Mouse (Mus musculus) neural tube, embryonic 10.5 days (tissue): ENCODE measurements around the gene Lyrm4.
A peak's percentile ranks its signal among the peaks of the same experiment; 100 is the strongest.

ENCODE experiments used
- DNase-seq: peaks from one replicate; pipeline ENCODE4 v3.0.0-alpha.2; 2017; ENCODE audit warnings: low spot score; ENCODE audit errors: extremely low spot score

Lyrm4 gene

GRCm38 (mm10) chr13:36105591-36105990 lies 11.7 kb downstream of the Lyrm4 start:
- no peak for DNase-seq

DNA sequence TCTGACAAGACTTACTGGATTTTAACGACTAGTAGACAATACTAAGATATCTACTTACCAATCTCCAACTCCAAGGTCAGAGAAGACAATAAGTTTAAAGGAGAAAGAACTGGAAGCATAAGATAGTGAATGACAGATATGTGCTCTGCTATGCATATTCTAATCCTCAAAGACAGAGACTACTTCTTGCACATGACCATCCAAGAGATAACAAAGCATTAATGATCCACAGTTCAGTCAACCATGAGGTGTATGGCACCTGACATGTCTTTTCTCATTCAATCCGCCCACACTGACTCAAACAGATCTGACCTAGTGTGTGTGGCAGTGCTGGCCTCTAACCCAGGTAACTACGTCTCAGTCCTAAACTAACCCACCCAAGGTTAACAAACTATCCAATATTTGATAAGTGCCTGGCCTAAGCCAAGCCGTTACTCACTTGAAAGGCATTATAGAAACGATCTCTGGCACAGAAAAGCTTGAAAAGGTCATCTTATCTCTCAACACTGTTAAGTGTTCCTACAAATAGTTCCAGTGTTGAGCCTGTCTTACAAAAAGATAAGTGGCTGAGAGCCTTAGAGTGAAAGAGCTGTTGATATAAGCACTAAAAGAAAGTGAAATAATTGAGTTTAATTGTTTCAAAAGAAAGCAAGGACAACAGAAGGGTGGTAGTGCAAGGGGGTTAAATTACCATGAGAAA lies 20.5 kb downstream of the Lyrm4 start:
- no peak for DNase-seq

GRCm38 (mm10) chr13:36088168-36088567 lies 29.2 kb downstream of the Lyrm4 start:
- DNase-seq: no peak

GRCm38 (mm10) chr13:36087427-36087826 lies 29.9 kb downstream of the Lyrm4 start:
- no peak for DNase-seq

GRCm38 (mm10) chr13:36086608-36087391 lies 30.5 kb downstream of the Lyrm4 start:
- DNase-seq: no peak

- no peak for DNase-seq
Measured at GRCm38 (mm10) chr13:36085971-36086370, 31.4 kb downstream of the Lyrm4 start.

GRCm38 (mm10) chr13:36084701-36085100 lies 32.6 kb downstream of the Lyrm4 start:
- DNase-seq: no peak

DNA sequence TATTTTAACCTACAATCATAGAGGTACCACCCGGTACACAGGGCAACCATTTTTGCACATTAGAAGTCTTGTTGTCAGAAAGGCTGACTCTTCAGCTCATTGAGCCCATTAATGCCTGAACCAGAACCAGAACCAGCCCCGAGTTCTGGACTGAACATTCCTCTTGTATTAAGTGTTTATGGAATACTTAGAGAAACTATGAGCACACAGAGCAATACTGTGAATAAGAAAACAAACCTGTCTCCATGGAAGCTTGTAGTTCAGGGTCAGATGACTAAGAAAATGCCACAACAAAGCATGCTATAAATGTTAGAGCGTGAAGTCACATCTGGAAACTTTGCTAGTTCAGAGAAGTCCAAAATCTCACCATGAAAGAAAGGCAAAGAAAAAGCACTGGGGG lies 35.7 kb downstream of the Lyrm4 start:
- no peak for DNase-seq

DNA sequence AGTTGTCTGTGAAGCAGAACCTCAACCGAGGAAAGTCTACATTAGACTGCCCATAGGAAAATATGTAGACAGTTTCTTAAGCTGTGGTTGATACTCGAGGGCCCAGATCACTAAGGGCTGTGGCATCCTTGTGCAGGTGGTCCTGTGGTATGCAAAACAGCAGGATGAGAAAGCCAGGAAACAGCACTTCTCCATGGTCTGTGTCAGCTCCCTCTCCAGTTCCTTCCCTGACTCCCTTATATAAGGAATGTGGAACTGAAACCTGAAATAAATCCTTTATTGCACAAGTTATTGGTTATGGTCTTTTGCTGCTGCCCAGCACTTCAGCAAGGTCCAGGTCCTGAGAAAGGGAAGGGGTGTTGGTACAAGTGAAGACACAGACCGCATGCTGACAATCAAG lies 42.8 kb downstream of the Lyrm4 start:
- DNase-seq: no peak

DNA sequence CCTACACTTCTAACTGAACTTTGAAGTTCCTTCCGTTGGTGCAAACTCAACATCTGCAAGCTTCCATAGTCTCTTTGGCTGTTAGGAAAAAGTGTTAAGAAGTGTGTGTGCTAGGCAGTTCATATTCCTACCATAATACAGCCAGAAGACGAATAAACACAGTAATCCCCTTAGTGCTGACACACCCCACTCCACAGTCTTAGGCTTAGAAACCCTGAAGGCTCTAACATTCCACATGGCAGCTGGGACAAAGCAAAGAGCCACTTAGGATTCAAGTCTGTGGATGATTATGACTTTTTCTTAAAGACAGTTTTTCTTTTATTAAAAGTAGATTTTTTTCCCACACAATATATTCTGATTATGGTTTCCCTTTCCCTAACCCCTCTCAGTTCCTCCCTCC lies 50.6 kb downstream of the Lyrm4 start:
- DNase-seq: no peak

DNA sequence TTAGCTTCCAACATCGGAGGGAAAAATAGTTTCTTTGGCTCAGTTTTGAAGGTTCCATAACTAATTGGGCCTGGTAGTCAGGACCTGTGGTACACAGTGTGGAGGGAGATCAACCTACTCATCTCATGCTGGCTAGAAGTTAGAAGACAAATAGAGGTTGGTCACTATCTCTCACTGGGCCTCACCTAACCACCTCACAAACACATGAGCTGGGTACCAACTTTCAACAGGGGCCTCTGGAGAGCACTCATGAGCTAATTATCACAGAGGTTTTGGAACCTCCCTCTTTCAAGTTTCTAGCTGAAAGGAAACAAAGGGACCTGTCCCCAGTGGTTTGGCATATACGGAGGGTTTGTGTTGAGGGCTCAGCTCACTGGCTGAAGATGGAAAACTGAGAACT lies 59.8 kb downstream of the Lyrm4 start:
- DNase-seq: no peak

DNA sequence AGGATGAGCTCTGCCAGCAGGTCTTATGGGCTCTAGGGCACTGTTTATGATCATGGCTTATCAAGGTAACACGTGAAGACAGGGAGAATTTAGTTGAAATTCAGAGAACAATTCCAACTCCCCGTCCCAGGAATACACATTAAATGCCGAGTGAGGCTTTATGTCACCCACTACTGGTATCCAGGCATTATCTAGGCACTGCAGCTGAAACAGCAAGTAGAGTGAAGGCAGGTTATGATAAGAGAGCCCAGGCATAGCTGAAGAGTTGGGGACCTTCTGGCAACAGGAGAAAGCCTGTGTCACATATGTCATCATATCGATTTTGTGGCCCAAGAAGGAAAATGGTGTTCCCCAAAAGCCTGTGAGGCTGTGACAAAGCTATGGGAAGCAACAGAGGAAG lies 60.4 kb downstream of the Lyrm4 start:
- no peak for DNase-seq

GRCm38 (mm10) chr13:36056509-36056908 lies 60.8 kb downstream of the Lyrm4 start:
- DNase-seq: no peak

DNA sequence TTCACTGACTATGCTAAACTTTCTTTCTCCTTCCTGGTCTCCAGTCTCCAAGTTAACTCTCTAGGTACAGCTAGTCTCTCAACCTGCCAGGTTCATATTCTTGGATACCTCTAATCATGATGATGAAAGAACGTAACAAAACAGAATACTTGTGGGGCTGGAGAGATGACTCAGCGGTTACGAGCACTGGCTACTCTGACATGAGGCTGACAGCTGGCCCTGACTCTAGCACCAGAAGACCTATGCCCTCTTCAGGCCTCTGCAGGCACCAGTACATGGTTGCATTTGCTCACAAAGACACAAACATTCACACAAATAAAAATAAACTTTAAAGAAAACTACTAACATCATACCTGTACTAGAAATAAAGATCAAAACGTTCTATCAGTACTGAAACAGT lies 81.8 kb downstream of the Lyrm4 start:
- DNase-seq: no peak

DNA sequence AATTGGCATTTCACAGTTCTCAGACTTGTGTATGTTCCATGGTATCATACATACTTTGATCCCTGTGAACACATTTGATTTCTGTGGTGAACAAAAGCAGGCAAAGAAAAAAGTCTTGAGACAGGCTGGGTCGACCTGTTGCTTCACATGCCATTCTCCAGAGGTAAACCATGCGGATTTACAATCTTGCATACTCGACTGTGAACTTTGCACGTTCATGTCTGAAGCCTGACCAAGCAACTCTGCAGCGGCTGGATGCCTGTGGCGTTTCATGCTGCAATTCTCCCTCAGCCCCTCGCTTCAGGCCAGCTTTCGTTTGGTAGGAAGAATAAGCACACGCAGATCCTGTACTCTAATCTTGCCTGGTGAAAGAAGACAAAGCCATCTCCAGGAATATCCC lies 85.4 kb downstream of the Lyrm4 start:
- DNase-seq: no peak

DNA sequence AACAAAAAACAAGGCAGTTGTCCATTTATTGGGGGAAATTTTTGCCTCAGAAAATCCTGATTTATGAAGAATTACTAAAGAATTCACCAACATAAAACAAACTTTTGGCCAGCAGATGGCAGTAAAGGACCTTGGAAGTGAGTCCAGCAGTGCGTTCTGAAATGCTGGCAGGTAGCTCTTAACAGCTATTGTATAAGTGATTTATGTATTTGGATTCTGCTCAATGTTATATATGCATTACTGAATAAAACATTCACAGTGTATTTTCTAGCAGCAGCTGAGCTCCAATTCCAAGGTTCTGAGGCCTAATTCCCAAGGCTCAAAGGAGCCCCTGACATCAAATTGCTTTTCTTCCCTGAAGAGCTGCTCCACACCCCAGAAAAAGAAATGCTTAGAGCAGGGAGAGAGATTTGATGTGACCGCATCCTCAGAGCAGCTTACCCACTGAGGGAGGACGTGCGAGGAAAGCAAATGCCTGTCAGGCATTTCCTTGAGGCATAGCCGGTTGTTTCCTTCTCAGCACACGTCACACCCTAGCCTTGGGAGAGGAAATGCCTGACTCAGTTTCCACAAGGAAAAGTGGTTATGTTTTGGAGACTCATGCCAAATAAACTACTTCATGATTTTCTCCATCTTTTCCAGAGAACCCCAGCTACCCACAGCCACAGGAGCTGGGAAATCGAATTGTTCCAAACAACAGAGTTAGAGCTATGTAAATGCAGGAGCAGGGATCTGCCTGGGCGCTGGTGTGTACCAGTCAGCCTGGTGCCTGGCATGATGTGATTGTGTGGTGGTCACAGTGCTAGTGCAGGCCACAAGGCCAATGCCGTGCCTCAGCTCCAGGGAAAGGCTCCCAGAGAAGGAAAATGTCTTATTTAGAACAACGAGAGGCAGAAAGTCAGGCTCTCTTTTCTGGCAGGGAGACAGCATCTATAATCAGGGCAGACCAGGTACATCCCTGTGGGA lies 97.7 kb downstream of the Lyrm4 start:
- peak; percentile 34 for DNase-seq

DNA sequence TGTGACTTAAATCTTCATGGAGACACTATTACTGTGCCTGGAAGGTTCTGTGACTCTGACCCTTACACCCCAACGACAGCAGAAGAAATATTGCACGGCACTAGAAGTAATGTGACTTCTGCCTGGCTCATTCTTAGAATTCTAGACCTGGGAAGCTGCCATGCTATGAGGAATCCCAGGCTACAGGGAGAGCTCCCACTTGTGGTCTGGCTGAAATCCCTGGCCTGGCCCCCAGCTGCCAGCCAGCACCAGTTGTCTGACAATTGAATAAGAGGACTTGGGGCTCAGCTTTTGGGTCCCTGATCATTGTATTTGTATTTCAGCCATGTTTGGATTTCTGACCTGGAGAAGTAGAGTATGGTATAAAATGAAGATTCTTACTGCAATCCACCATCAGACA lies 99.3 kb downstream of the Lyrm4 start:
- no peak for DNase-seq

DNA sequence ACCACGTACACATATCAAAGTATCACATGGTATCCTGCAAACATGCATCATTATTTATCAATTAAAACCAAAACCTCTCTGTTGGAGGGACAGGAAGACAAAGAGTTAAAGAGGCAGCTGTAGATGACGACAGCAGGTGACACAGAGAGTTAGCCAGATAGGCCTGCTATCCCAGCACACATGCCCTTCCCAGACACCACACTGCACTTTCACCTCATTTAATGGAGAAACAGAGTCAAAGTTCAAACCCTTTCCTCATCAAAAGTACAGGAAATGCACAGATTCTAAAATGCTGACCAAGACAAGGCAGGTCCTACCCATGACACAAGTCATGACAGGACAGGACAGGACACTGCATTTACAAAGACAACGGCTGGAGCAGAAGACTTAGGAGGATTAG lies 101.7 kb downstream of the Lyrm4 start:
- DNase-seq: no peak

GRCm38 (mm10) chr13:36009981-36010380 lies 107.3 kb downstream of the Lyrm4 start:
- DNase-seq: no peak

DNA sequence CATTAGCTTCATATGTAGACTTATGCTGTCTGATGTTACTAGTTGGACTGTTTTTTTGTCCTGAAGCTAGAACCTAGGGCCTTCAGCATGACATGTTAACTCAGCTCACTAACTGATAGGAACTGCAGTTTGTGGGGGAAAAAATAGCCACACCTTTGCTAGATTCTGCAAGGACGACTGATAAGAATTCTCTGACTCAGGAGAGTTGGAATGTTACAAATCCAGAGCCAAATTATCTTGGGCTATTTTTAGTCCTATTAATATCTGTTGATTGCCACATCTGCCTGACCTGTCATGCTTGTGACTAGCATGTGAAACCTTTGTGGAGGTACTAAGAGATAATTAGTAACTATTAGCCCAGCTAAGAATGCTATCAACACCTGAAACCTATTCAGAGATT lies 116.5 kb downstream of the Lyrm4 start:
- DNase-seq: no peak

DNA sequence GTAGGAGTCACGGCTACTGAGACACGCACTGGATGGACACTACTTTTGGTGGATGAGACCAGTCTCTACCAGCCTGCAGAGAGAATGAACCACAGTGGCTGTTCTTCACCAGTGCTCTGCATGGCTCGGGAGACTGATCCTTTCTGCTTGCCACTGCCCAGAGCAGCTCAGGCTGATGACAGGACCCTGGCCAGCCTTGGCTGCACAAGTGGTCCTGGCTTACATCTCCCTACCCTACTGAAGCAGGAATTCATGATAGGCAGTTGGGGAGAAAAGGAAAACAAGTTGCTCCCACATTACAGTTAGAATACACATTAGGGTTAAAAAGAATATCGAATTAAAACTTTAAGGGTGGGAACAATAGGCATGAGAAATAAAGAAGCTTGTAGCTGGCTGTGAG lies 119.7 kb downstream of the Lyrm4 start:
- no peak for DNase-seq
